Mouse (Mus musculus) heart, postnatal 0 days (tissue): ENCODE measurements around the gene Psg16. TPM values are rescaled to one million over a fixed set of nuclear protein-coding genes. Genes with fewer than 3 reads are reported as not detected.

Experiments used
- ATAC-seq: fragments of 200-750 bp; cut with Nextera tagmentation; 2 replicates; pipeline ENCODE4 v1.8.0; 2017; ENCODE audit warnings: low read depth, moderate number of reproducible peaks, moderate library complexity; ENCODE audit not compliant: insufficient read depth
- DNase-seq: peaks from one replicate; pipeline ENCODE4 v3.0.0-alpha.2; 2016; ENCODE audit warnings: low spot score
- H3K27ac ChIP-seq: fragments of 300-500 bp; sonication (generic); 2 replicates; pipeline ENCODE4 v1.5.1; 2014; ENCODE audit warnings: low read depth, mild to moderate bottlenecking
- H3K27me3 ChIP-seq: fragments of 300-500 bp; sonication (generic); 2 replicates; pipeline ENCODE4 v1.6.1; 2014; ENCODE audit warnings: low read length, mixed read lengths; ENCODE audit not compliant: control insufficient read depth, insufficient read depth
- H3K36me3 ChIP-seq: fragments of 300-500 bp; sonication (generic); replicated peaks from 2 replicates; pipeline ENCODE4 v1.6.1; 2014; ENCODE audit warnings: low read length, mixed read lengths; ENCODE audit not compliant: control insufficient read depth, insufficient read depth
- H3K4me1 ChIP-seq: fragments of 300-500 bp; sonication (generic); 2 replicates; pipeline ENCODE4 v1.6.1; 2014; ENCODE audit warnings: antibody characterized with exemption; ENCODE audit not compliant: control insufficient read depth, insufficient read depth
- H3K4me2 ChIP-seq: fragments of 300-500 bp; sonication (generic); 2 replicates; pipeline ENCODE4 v1.6.1; 2014; ENCODE audit warnings: low read depth, mild to moderate bottlenecking, low read length, moderate library complexity
- H3K4me3 ChIP-seq: fragments of 300-500 bp; sonication (generic); 2 replicates; pipeline ENCODE4 v1.5.1; 2014; ENCODE audit warnings: low read depth, low read length
- H3K9ac ChIP-seq: fragments of 300-500 bp; sonication (generic); replicated peaks from 2 replicates; pipeline ENCODE4 v1.6.1; 2014; ENCODE audit warnings: low read depth, low read length, mixed read lengths
- H3K9me3 ChIP-seq: fragments of 300-500 bp; sonication (generic); replicated peaks from 2 replicates; pipeline ENCODE4 v1.6.1; 2016; ENCODE audit warnings: low read length; ENCODE audit not compliant: control insufficient read depth
- CTCF ChIP-seq: IDR thresholded peaks from 2 replicates; pipeline ENCODE4 v1.5.1; 2016; ENCODE audit warnings: antibody characterized with exemption, control low read depth, low read depth
- EP300 ChIP-seq: IDR thresholded peaks from 2 replicates; pipeline ENCODE4 v1.6.1; 2016; ENCODE audit warnings: antibody characterized with exemption, low read depth
- WGBS: fragments of 180-500 bp; shearing (Covaris S2); extraction: QIAGEN DNeasy Blood & Tissue Kit; methylation state at CpG from one replicate; pipeline ENCODE4 v1.1.7; 2014; 5-methylcytosine and 5-hydroxymethylcytosine counted together
- polyA plus RNA-seq: library from polyadenylated mRNA; unstranded; fragments of >200 nt; fragmentation: Nextera tagmentation; extraction: Ambion mirVana; gene quantifications from 2 replicates; pipeline ENCODE4 v1.2.1, GENCODE M21; 2015
- total RNA-seq: library from RNA; depleted of rRNA; stranded (reverse); fragments of >200 nt; gene quantifications from 2 replicates; pipeline ENCODE4 v1.2.3, GENCODE M21; 2014; ENCODE audit warnings: low replicate concordance

Psg16 gene
- total and polyA plus RNA-seq, 2 experiments from 2014 or later = 0.12 TPM; not detected in 1

DNA sequence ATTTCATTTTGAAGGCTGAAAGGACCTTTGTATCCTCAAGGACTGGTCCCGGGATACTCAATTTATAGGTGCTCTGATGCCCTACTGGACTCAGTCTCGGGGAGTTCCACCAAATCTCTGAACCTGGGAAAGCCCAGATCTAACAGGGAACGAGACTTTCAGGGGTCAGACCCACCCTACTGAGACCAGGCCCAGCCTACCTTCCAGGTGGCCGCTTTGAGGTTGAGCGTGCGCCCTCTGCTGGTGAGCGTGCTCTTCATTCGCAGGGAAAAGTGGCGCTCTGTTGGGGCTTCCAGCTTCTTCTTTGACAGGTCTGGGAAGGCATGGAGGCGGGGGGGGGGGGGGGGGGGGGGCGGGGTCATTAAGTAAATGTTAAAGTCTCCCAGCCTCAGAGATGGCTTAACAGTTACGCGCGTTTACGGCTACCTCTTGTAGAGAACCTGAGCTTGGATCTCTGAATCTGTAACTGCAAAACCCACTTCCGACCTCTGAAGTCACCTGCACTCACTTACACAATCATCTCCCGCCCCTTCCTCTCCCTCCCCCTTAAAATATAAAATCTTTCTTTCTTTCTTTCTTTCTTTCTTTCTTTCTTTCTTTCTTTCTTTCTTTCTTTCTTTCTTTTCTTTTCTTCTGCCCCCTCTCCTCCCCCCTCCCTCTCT, 22.8 kb upstream of the Psg16 start:
- no peak for TF ChIP-seq EP300
- TF ChIP-seq CTCF = peak; percentile 78
- Histone ChIP-seq H3K9me3 (no peaks in the 10 kb centered on the region), H3K27me3 (no peaks in the 10 kb centered on the region), H3K27ac (no peak overlapping the region), H3K4me3 (no peak overlapping the region), H3K4me1 (peaks cover 6% of the 10 kb centered on the region), H3K9ac (no peak overlapping the region), H3K36me3 (peaks cover 75% of the 10 kb centered on the region), H3K4me2 (no peak overlapping the region)
- 20% methylated on average over 15 of the region's 17 CpGs for WGBS
- DNase-seq (peak; percentile 62), ATAC-seq (peak; percentile 20; the same call in 1 of the 2 replicates)

DNA sequence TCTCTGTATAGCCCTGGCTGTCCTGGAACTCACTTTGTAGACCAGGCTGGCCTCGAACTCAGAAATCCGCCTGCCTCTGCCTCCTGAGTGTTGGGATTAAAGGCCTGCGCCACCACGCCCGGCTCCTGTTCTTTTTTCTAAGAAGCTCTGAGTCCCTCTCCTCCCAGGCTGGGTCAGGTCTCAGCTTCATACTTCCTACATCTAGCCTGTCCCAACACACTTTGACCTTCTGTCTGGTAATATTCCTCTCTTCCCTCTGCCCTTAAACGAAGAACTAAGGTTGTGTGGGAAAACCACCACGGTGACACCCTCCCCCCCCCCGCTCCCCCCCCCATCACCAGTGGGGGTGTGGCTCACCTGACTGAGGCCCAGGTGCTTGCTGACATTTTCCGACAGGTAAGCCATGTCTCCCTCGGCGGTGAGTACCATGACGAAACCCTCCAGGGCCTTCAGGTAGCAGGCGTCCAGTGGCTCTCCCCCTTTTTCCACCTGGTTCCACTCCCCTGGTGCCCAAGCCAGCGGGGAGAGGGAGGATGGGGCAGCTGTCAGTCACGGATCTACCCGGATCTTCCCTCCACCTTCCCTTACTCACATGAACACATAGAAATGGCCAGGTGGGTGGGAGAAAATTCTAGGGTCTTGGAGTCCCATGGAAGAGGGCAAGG, 19.4 kb upstream of the Psg16 start:
- TF ChIP-seq CTCF = no peak
- no peak for TF ChIP-seq EP300
- no peaks in the 10 kb centered on the region for H3K27me3 ChIP-seq
- H3K36me3 ChIP-seq = peaks cover 49% of the 10 kb centered on the region
- no peak for DNase-seq
- H3K9ac ChIP-seq = no peak overlapping the region
- H3K4me2 ChIP-seq = no peak overlapping the region
- WGBS = 85% methylated on average over 16 of the region's 16 CpGs
- ATAC-seq = no peak
- H3K9me3 ChIP-seq = no peaks in the 10 kb centered on the region
- peaks cover 31% of the 10 kb centered on the region for H3K4me1 ChIP-seq
- no peak overlapping the region for H3K27ac ChIP-seq
- H3K4me3 ChIP-seq = no peak overlapping the region

DNA sequence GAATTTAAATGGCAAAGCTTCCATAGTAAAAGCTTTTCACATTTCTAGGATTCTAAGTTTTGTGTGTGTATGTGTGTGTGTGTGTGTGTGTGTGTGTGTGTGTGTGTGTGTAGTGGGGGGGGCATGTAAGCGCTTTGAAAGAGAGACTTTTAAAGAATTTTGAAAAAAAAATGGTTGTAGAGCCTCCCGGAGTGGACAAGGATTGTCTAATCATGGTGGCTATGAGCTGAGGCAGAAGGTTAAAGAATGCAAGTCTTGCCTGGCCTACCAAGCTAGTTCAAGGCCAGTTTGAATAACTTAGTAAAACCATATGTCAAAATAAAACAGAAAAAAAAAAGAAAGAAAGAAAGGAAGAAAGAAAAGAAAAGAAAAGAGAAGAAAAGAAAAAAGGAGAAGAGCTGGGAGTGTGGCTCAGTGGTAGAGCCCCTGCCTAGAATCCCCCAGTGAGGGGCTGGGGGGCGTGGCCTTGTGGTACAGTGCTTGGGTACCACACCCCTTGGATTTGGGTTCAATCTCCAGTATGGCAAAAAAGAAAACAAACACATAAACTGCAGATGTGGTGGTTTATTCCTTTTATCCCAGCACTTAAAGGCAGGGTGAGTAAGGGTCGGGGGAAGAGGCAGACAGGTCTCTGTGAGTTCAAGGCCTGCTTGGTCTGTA, 18.4 kb upstream of the Psg16 start:
- Histone ChIP-seq H3K9me3 (no peaks in the 10 kb centered on the region), H3K27me3 (no peaks in the 10 kb centered on the region), H3K9ac (no peak overlapping the region), H3K4me3 (peak overlapping the region; percentile 55; the same call in 1 of the 2 replicates), H3K4me2 (peak overlapping the region; percentile 89), H3K4me1 (peaks cover 36% of the 10 kb centered on the region), H3K27ac (peak overlapping the region; percentile 95), H3K36me3 (peaks cover 40% of the 10 kb centered on the region)
- no peak for DNase-seq
- WGBS = 91% methylated on average over 4 of the region's 4 CpGs
- ATAC-seq = no peak
- no peak for TF ChIP-seq EP300
- TF ChIP-seq CTCF = no peak

DNA sequence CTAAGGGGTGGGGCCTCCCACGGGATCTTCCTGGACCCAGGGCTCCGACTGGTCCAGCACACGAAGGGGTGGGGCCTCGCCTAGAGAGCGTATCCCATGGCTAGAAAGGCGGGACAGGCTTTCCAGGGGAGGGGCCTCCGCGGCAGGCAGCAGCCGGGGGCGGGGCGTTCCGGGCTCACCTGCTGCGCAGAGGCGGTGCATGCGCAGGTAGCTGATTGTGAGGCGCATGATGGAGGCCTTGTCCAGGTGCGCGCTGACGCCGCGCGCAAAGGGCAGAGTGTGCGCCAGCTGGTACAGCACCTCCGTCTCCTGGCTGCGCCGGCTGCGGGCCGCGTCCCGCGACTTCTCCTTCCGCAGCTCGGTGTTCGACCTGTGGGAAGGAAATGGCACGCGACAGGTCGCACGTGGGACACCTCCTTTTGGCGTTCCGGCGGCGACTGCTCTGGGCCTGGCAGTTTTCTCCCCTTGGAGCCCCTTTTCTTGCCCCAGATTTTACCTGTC, 17.7 kb upstream of the Psg16 start:
- Histone ChIP-seq H3K4me3 (peak overlapping the region; percentile 55), H3K9ac (peak overlapping the region; percentile 73), H3K4me1 (peaks cover 40% of the 10 kb centered on the region), H3K9me3 (no peaks in the 10 kb centered on the region), H3K27me3 (no peaks in the 10 kb centered on the region), H3K36me3 (peaks cover 35% of the 10 kb centered on the region), H3K4me2 (peak overlapping the region; percentile 89), H3K27ac (peak overlapping the region; percentile 95)
- peak; percentile 47 for ATAC-seq
- WGBS = 0% methylated on average over 34 of the region's 42 CpGs
- no peak for TF ChIP-seq CTCF
- no peak for TF ChIP-seq EP300
- DNase-seq = peak; percentile 94

DNA sequence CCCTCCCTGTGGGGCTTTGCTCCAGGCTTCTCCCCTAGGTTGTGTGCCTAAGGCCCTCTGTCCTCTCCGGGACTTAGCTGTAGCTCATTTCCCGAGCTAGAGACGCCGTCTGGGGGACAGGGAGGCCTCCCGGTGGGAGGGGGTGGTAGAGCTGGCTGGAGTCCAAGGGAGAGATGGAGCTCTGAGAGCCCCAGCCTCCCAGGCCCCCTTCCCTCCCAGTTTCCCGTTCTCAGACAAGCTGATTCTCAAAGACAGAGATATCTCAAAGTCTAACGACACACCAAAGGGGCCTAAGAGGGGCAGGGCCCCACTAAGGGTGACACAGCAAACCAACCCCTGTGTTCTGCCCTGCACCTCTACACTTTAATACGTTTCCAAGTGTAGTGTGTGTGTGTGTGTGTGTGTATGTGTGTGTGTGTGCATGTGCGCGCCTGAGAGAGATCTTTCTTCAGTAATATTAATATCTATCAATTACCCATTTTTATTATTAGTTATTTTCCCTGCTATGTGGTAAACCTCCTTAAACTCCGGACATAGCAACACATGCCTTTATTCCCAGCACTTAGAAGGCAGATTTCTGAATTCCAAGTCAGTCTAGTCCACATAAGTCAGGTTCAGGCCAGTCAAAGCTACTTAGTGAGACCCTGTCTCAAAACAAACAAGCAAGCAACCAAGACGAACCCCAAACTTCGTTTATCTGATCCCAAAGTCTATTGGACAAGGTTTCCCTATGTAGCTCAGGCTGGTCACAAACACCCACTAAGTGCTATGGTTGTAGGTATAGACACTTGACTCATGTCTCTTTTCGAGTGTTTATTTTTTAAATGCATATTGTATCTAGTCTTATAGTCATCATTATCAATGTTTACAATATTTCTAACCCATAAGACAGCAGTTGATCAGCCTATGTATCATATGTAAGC, 17.0 kb upstream of the Psg16 start:
- Histone ChIP-seq H3K27me3 (no peaks in the 10 kb centered on the region), H3K9ac (peak overlapping the region; percentile 73), H3K9me3 (no peaks in the 10 kb centered on the region), H3K4me1 (peaks cover 43% of the 10 kb centered on the region), H3K36me3 (peaks cover 30% of the 10 kb centered on the region), H3K4me2 (peak overlapping the region; percentile 89), H3K27ac (peak overlapping the region; percentile 95), H3K4me3 (peak overlapping the region; percentile 55)
- WGBS = 17% methylated on average over 14 of the region's 14 CpGs
- ATAC-seq = no peak
- TF ChIP-seq CTCF (no peak), EP300 (peak; percentile 45; the same call in 1 of the 2 replicates)
- DNase-seq = peak; percentile 62
